Mouse (Mus musculus) bone marrow macrophage, adult 2 months (primary cell): ENCODE measurements around the gene Retnlg.

Experiments used
- CTCF ChIP-seq: IDR thresholded peaks from 2 replicates; pipeline ENCODE4 v1.5.1; 2012; ENCODE audit warnings: low read depth, mild to moderate bottlenecking, low read length, moderate library complexity
- POLR2A ChIP-seq: IDR thresholded peaks from 2 replicates; pipeline ENCODE4 v1.6.1; 2012; ENCODE audit warnings: mild to moderate bottlenecking, low read depth, low read length, borderline replicate concordance

DNA sequence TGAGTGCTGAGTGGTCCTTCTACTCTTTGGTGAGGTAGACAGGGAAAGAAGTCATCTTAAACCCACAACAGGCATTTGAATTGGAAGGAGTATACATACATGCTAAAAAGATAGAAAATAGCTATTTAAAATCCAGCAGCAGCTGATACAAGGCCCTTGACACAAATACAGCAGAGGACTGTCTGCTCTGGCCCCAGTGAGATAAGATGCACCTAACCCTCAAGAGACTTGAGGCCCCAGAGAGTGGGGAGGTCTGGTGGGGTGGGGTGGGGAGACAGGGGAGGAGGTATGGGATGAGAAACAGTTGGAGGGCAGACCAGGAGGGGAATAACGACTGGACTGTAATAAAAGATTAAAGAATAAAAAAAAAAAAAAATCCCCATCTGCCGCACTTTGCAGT, 4.7 kb upstream of the Retnlg start:
- TF ChIP-seq POLR2A (no peak), CTCF (no peak)
